Comparison of ENCODE assay signal across 21 mouse cellular contexts in the genomic region with DNA sequence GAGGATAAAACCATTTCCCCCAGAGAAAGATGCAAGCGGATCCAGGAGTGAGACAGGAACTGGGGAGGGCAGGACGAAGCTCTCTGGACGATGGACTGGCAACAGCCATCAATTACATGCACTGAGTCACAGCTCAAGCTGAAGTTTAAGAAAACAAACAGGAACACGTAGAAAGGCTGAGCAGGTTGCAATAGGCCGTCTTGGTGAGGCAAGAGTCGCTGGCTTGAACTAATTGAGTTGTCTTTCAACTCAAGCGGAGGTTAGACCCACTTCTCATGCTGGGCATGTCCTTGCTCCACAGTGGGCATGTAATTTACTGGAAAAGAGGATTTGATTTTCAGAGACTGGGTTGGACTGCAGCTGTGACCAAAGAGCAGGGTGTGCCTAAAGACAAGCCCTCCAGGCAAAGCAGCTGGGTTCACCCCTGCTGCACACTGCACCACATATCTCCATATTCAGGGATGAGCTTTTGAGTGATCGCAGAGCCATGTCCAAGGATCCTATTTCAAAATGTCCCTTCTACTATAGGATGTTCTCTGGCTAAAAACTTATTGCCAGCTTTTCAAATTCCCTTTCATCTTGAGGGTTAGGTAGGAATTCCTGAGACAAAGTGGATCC. TPM values are rescaled to one million over a fixed set of nuclear protein-coding genes. Genes with fewer than 3 reads are reported as not detected.
DNase-seq lines count a peak whose midpoint lies in the region; ATAC-seq and TF ChIP-seq lines count a peak whose summit lies in the region.
"Had no signal": no experiment of that assay in that cellular context is flagged by ENCODE, and none has a peak within 500 bp of the region (broad histone marks: within the 10 kb centered on the region; RNA-seq: fewer than 3 reads in every experiment).

No protein-coding gene starts in this region.

- peaks cover 2 to 3% of the 10 kb centered on the region in 2 experiments; a peak in 2 of 4 replicates for H3K4me1 ChIP-seq in ES-E14 (ENCODE audit: control insufficient read depth in 2 of 2, insufficient read depth in 2 of 2, low read length in 2 of 2, poor library complexity in 1 of 2)
- H3K4me1 ChIP-seq in midbrain, postnatal 0 days (ENCODE audit: insufficient read depth, low read length) = no peaks in the 10 kb centered on the region
- H3K4me1 ChIP-seq: embryonic facial prominence, embryonic 12.5 days had no signal

- H3K9ac ChIP-seq in ES-E14 (ENCODE audit: insufficient read depth, low read depth, low read length, poor library complexity, severe bottlenecking) = 0 out of 2 replicates have a peak overlapping the region, but pooled peaks have one; percentile 31
- H3K9ac ChIP-seq in midbrain, postnatal 0 days (replicated peaks; ENCODE audit: low read length, poor library complexity, severe bottlenecking) = no peak overlapping the region
- H3K9ac ChIP-seq: embryonic facial prominence, embryonic 12.5 days; limb, embryonic 13.5 days; liver, embryonic 12.5 days had no signal

- H3K27me3 ChIP-seq in midbrain, postnatal 0 days (ENCODE audit: insufficient read depth, low read length) = no peaks in the 10 kb centered on the region
- H3K27me3 ChIP-seq: embryonic facial prominence, embryonic 12.5 days; limb, embryonic 13.5 days; liver, embryonic 12.5 days had no signal

- H3K36me3 ChIP-seq in ES-E14 (ENCODE audit: control insufficient read depth, insufficient read depth, low read length, poor library complexity, severe bottlenecking) = no peaks in the 10 kb centered on the region
- H3K36me3 ChIP-seq in midbrain, postnatal 0 days (ENCODE audit: insufficient read depth, low read length) = no peaks in the 10 kb centered on the region
- H3K36me3 ChIP-seq: embryonic facial prominence, embryonic 12.5 days; hindbrain, embryonic 10.5 days; limb, embryonic 13.5 days; liver, embryonic 12.5 days had no signal

- 31% methylated on average over 8 of the region's 8 CpGs for WGBS in midbrain, postnatal 0 days

- peak; percentile 49 for ATAC-seq in midbrain, postnatal 0 days (ENCODE audit: low FRiP score)
- ATAC-seq in frontal cortex, adult (ENCODE audit: low TSS enrichment) = no peak
- ATAC-seq: activated CD4-positive, CD25-positive, alpha-beta regulatory T cell, adult 4 months; intestine, postnatal 0 days; liver, embryonic 12.5 days had no signal

- no peak overlapping the region for H3K27ac ChIP-seq in ES-E14 (ENCODE audit: insufficient read depth, low read depth, low read length, poor library complexity, severe bottlenecking)
- H3K27ac ChIP-seq in midbrain, postnatal 0 days (ENCODE audit: low read depth, low read length) = no peak overlapping the region
- H3K27ac ChIP-seq: embryonic facial prominence, embryonic 12.5 days; hindbrain, embryonic 10.5 days; limb, embryonic 13.5 days; liver, embryonic 12.5 days had no signal

- peak; percentile 44 for DNase-seq in adrenal gland, postnatal 14 days
- no peak for DNase-seq in adrenal gland, postnatal 4 days (ENCODE audit: low spot score in 2 of 2)
- DNase-seq in ES-E14 (ENCODE audit: low read depth, low spot score) = no peak
- peak; percentile 45 for DNase-seq in brain, embryonic 14.5 days (ENCODE audit: low read depth)
- DNase-seq in midbrain, postnatal 0 days (ENCODE audit: low spot score) = no peak
- no peak for DNase-seq in frontal cortex, postnatal 25 days (ENCODE audit: low spot score in 2 of 2)
- DNase-seq in heart, postnatal 4 days = no peak
- DNase-seq: cerebellum, adult 11 months; cerebellum, postnatal 14 days; gastrocnemius, postnatal 10 days; kidney, postnatal 36 days; lung, adult 18-20 months; lung, postnatal 10 days had no signal

- H3K4me3 ChIP-seq in ES-E14 (ENCODE audit: insufficient read depth in 1 of 2, low read depth in 1 of 2, low read length in 2 of 2, poor library complexity in 1 of 2, severe bottlenecking in 1 of 2) = no peak overlapping the region
- H3K4me3 ChIP-seq in midbrain, postnatal 0 days (ENCODE audit: low read depth, low read length) = no peak overlapping the region
- H3K4me3 ChIP-seq: embryonic facial prominence, embryonic 12.5 days; hindbrain, embryonic 10.5 days; limb, embryonic 13.5 days; liver, embryonic 12.5 days had no signal

- TF ChIP-seq POLR2A in brain, embryonic 14.5 days (IDR thresholded peaks at IDR 0.05; ENCODE audit: borderline replicate concordance, extremely low read depth, insufficient read depth, insufficient read length, poor library complexity, severe bottlenecking) = no peak

- TF ChIP-seq CTCF in brain, embryonic 14.5 days (IDR thresholded peaks at IDR 0.05; ENCODE audit: borderline replicate concordance, extremely low read depth, insufficient read depth, insufficient read length) = no peak
- TF ChIP-seq CTCF in midbrain, postnatal 0 days (IDR thresholded peaks at IDR 0.05) = no peak

- in situ Hi-C loops in ES-E14 (cut with MboI; ENCODE audit: low sequenced_read_pairs in 2 of 2, unreplicated experiment in 2 of 2) = no loop called here

- no peak overlapping the region for H3K4me2 ChIP-seq in midbrain, postnatal 0 days (ENCODE audit: low read depth, low read length, poor library complexity, severe bottlenecking)
- H3K4me2 ChIP-seq: embryonic facial prominence, embryonic 12.5 days; heart, embryonic 11.5 days; limb, embryonic 13.5 days; liver, embryonic 12.5 days had no signal

- no peaks in the 10 kb centered on the region for H3K9me3 ChIP-seq in ES-E14 (ENCODE audit: control insufficient read depth, insufficient read depth, low read depth, low read length)
- no peaks in the 10 kb centered on the region for H3K9me3 ChIP-seq in midbrain, postnatal 0 days (ENCODE audit: low read length)
- H3K9me3 ChIP-seq: embryonic facial prominence, embryonic 12.5 days; hindbrain, embryonic 10.5 days; limb, embryonic 13.5 days; liver, embryonic 12.5 days had no signal

TF ChIP-seq in ES-E14, 5 proteins besides CTCF, POLR2A, EP300 and RAD21:
- no peak for TF ChIP-seq HCFC1 (IDR thresholded peaks at IDR 0.05; ENCODE audit: borderline replicate concordance, insufficient read depth, low read length)
- no peak for TF ChIP-seq ZNF384 (IDR thresholded peaks at IDR 0.05; ENCODE audit: low read depth, low read length)
- TF ChIP-seq ZC3H11A (IDR thresholded peaks at IDR 0.05; ENCODE audit: borderline replicate concordance, low read depth, low read length) = no peak
- no peak for TF ChIP-seq CHD2 (IDR thresholded peaks at IDR 0.05; ENCODE audit: low read depth, low read length)
- no peak for TF ChIP-seq MAFK (IDR thresholded peaks at IDR 0.05; ENCODE audit: insufficient read depth, low read depth, low read length)
TF ChIP-seq in ES-E14: peak in this region for 0.

RNA-seq across cellular contexts. Expression of a gene that starts 19.6 kb away (rescaled TPM):
- 8.8 and 14.2 TPM in 2 replicates for total RNA-seq in adrenal gland, postnatal 14 days (2021)
- total RNA-seq in adrenal gland, postnatal 4 days (2021) = 1 to 10 TPM; 5.8 to 7.3 TPM
- total RNA-seq in ES-E14 (2012; rRNA removed) = 68.6 and 129 TPM in 2 replicates
- 1.5 and 2.5 TPM in 2 replicates for polyA plus RNA-seq in brain, embryonic 14.5 days (2012; rRNA removed)
- 0.99 and 1.0 TPM in 2 replicates for total RNA-seq in midbrain, postnatal 0 days (2014; rRNA removed)
- polyA plus RNA-seq in midbrain, postnatal 0 days (2015; fragmentation: Nextera tagmentation; extraction: Ambion mirVana) = 0.70 and 0.80 TPM in 2 replicates
- total RNA-seq in heart, postnatal 4 days (2021) = 1 to 10 TPM; 1.3 to 1.7 TPM

Comparison
In these comparisons a context has a peak if more than half of its experiments do, and no peak if none do; other contexts are left out.
1. DNase-seq: peak in adrenal gland, postnatal 14 days (single experiment) and brain, embryonic 14.5 days (single experiment); none in adrenal gland, postnatal 4 days (0 of 2), ES-E14 (single experiment), midbrain, postnatal 0 days (single experiment), frontal cortex, postnatal 25 days (0 of 2) and heart, postnatal 4 days (single experiment).